ENCODE assay signal across 19 mouse cellular contexts in genomic region chr4:152146033-152146827, GRCm38 (mm10). TPM values are rescaled to one million over a fixed set of nuclear protein-coding genes. Genes with fewer than 3 reads are reported as not detected.
"Had no signal": no experiment of that assay in that cellular context is flagged by ENCODE, and none has a peak within 500 bp of the region (broad histone marks: within the 10 kb centered on the region; RNA-seq: fewer than 3 reads in every experiment).

No protein-coding gene starts in this region.

- H3K4me2 ChIP-seq: limb, embryonic 13.5 days; neural tube, embryonic 15.5 days had no signal

- H3K9ac ChIP-seq: limb, embryonic 13.5 days; liver, embryonic 14.5 days; neural tube, embryonic 15.5 days had no signal

- H3K36me3 ChIP-seq: limb, embryonic 13.5 days; midbrain, embryonic 10.5 days; neural tube, embryonic 15.5 days had no signal

- H3K4me3 ChIP-seq: limb, embryonic 13.5 days; midbrain, embryonic 10.5 days; myocyte; neural tube, embryonic 15.5 days had no signal

- H3K4me1 ChIP-seq: limb, embryonic 13.5 days; neural tube, embryonic 15.5 days had no signal

- H3K9me3 ChIP-seq: limb, embryonic 13.5 days; midbrain, embryonic 10.5 days; neural tube, embryonic 15.5 days had no signal

- H3K27ac ChIP-seq: limb, embryonic 13.5 days; liver, embryonic 14.5 days; midbrain, embryonic 10.5 days; neural tube, embryonic 15.5 days had no signal

- ATAC-seq: lung, postnatal 0 days had no signal

- DNase-seq: layer of hippocampus, adult 9-11 months; layer of hippocampus, postnatal 36 days; lung, adult 18-20 months; lung, postnatal 36 days; midbrain, embryonic 14.5 days; thymus, adult 18-20 months; thymus, postnatal 25 days had no signal

RNA-seq across cellular contexts. Expression of gene Espn, which starts 5.9 kb away (rescaled TPM):
- polyA plus RNA-seq: midbrain, embryonic 14.5 days had no signal

RNA-seq across cellular contexts. Expression of gene Hes2, which starts 12.4 kb away (rescaled TPM):
- total RNA-seq: layer of hippocampus, adult 18-20 months; layer of hippocampus, postnatal 36 days; left cerebral cortex, adult 8-10 months; left cerebral cortex, postnatal 25 days; liver, adult 2 months; megakaryocyte, adult 5-6 weeks had no signal
- polyA plus RNA-seq: intestine, embryonic 14.5 days; limb, embryonic 13.5 days; liver, adult 2 months; midbrain, embryonic 14.5 days; myocyte; neural tube, embryonic 15.5 days had no signal
